Mouse (Mus musculus) cerebellum, adult 2 months (tissue): Measurements from ENCODE around the gene Bmpr2. TPM values are rescaled to one million over a fixed set of nuclear protein-coding genes. Genes with fewer than 3 reads are reported as not detected.
A peak's percentile ranks its signal among the peaks of the same experiment; 100 is the strongest.

Source experiments
- DNase-seq, 2 experiments: peaks; one replicate each; pipeline ENCODE4 v3.0.0; 2021
- H3K27ac ChIP-seq: fragments of 200-500 bp; 2 replicates; pipeline ENCODE4 v1.5.1; 2012; ENCODE audit warnings: low read length, control low read depth, inconsistent platforms; ENCODE audit not compliant: insufficient read depth
- H3K27me3 ChIP-seq: fragments of 200-500 bp; 2 replicates; pipeline ENCODE4 v1.6.1; 2012; ENCODE audit warnings: inconsistent platforms, mild to moderate bottlenecking, low read length, moderate library complexity; ENCODE audit not compliant: control insufficient read depth, insufficient read depth
- H3K4me1 ChIP-seq: fragments of 200-500 bp; 2 replicates; pipeline ENCODE4 v1.6.1; 2011; ENCODE audit warnings: low read length; ENCODE audit not compliant: control insufficient read depth, insufficient read depth
- H3K4me3 ChIP-seq: fragments of 200-500 bp; replicated peaks from 2 replicates; pipeline ENCODE3; 2011; ENCODE audit warnings: mild to moderate bottlenecking, low read depth, low read length, control low read depth; ENCODE audit not compliant: insufficient read depth
- CTCF ChIP-seq: fragments of 200-500 bp; IDR thresholded peaks from 2 replicates; pipeline ENCODE4 v1.5.1; 2011; ENCODE audit warnings: low read depth, mild to moderate bottlenecking, control low read depth, low read length, moderate library complexity, borderline replicate concordance; ENCODE audit not compliant: insufficient read depth
- POLR2A ChIP-seq: fragments of 200-500 bp; IDR thresholded peaks from 2 replicates; pipeline ENCODE4 v1.6.1; 2011; ENCODE audit warnings: low read length, control low read depth, borderline replicate concordance; ENCODE audit not compliant: insufficient read depth
- WGBS: fragments of 180-500 bp; shearing (Covaris S2); methylation state at CpG from one replicate; pipeline ENCODE4 v1.1.7; 2018; 5-methylcytosine and 5-hydroxymethylcytosine counted together
- polyA plus RNA-seq: library from polyadenylated mRNA; depleted of rRNA; stranded (reverse); fragments of >200 nt; gene quantifications from 2 replicates; pipeline ENCODE4 v1.2.3, GENCODE M21; 2012; rRNA removed

Bmpr2 gene
- 22.1 and 23.7 TPM in 2 replicates for polyA plus RNA-seq

- TF ChIP-seq CTCF (no peak), POLR2A (peak; percentile 89)
- H3K4me1 ChIP-seq, result peaks cover 3% of the 10 kb centered on the region; the same call in 1 of the 2 replicates
- H3K27me3 ChIP-seq, result no peaks in the 10 kb centered on the region
- DNase-seq, result peak; percentile 85 to 86
- under 1% methylated on average over 56 of the region's 75 CpGs for WGBS
- H3K27ac ChIP-seq, result peak within 1 kb of the TSS; percentile 90
- H3K4me3 ChIP-seq, result peak within 1 kb of the TSS; percentile 97
Measured at GRCm38 (mm10) chr1:59763164-59763768, at the start of gene Bmpr2. Gene Bmpr2, plus strand, starts transcription at chr1:59763400.

- TF ChIP-seq CTCF, result no peak
- no peak for TF ChIP-seq POLR2A
- 36% methylated on average over 4 of the region's 4 CpGs for WGBS
- H3K4me3 ChIP-seq, result no peak overlapping the region
- H3K4me1 ChIP-seq, result no peaks in the 10 kb centered on the region
- no peaks in the 10 kb centered on the region for H3K27me3 ChIP-seq
- DNase-seq, result peak in 1 of 2 experiments; percentile 34
- no peak overlapping the region for H3K27ac ChIP-seq
Measured at GRCm38 (mm10) chr1:59719900-59720299, 43.3 kb upstream of the Bmpr2 start.

- Histone ChIP-seq H3K27ac (no peak overlapping the region), H3K4me1 (no peaks in the 10 kb centered on the region), H3K27me3 (no peaks in the 10 kb centered on the region), H3K4me3 (no peak overlapping the region)
- WGBS, result 22% methylated on average over 4 of the region's 4 CpGs
- peak in 1 of 2 experiments; percentile 3 for DNase-seq
- TF ChIP-seq CTCF, result no peak
- no peak for TF ChIP-seq POLR2A
Measured at GRCm38 (mm10) chr1:59725661-59726060, 37.5 kb upstream of the Bmpr2 start.

GRCm38 (mm10) chr1:59730106-59730505 lies 33.1 kb upstream of the Bmpr2 start:
- Histone ChIP-seq H3K4me1 (no peaks in the 10 kb centered on the region), H3K4me3 (no peak overlapping the region), H3K27me3 (no peaks in the 10 kb centered on the region), H3K27ac (no peak overlapping the region)
- no peak for DNase-seq
- 51% methylated on average over 8 of the region's 8 CpGs for WGBS
- TF ChIP-seq POLR2A, result no peak
- TF ChIP-seq CTCF, result no peak

- WGBS, result 57% methylated on average over 4 of the region's 4 CpGs
- no peaks in the 10 kb centered on the region for H3K27me3 ChIP-seq
- no peak overlapping the region for H3K4me3 ChIP-seq
- no peak for DNase-seq
- TF ChIP-seq POLR2A (no peak), CTCF (no peak)
- no peak overlapping the region for H3K27ac ChIP-seq
- no peaks in the 10 kb centered on the region for H3K4me1 ChIP-seq
Measured at GRCm38 (mm10) chr1:59730737-59731136, 32.5 kb upstream of the Bmpr2 start.

GRCm38 (mm10) chr1:59734076-59734475 lies 29.1 kb upstream of the Bmpr2 start:
- WGBS, result 42% methylated on average over 6 of the region's 6 CpGs
- no peak for DNase-seq
- TF ChIP-seq POLR2A, result no peak
- TF ChIP-seq CTCF, result no peak
- Histone ChIP-seq H3K27me3 (no peaks in the 10 kb centered on the region), H3K4me3 (no peak overlapping the region), H3K27ac (no peak overlapping the region), H3K4me1 (no peaks in the 10 kb centered on the region)

GRCm38 (mm10) chr1:59738768-59739414 lies 24.3 kb upstream of the Bmpr2 start:
- DNase-seq, result no peak
- TF ChIP-seq POLR2A (no peak), CTCF (no peak)
- WGBS, result 82% methylated on average over 6 of the region's 6 CpGs
- no peak overlapping the region for H3K27ac ChIP-seq
- no peaks in the 10 kb centered on the region for H3K27me3 ChIP-seq
- no peaks in the 10 kb centered on the region for H3K4me1 ChIP-seq
- H3K4me3 ChIP-seq, result no peak overlapping the region

GRCm38 (mm10) chr1:59739577-59740354 lies 23.4 kb upstream of the Bmpr2 start:
- 73% methylated on average over 17 of the region's 17 CpGs for WGBS

More at GRCm38 (mm10) chr1:59739577-59740354, 23.4 kb upstream of the Bmpr2 start:
- Histone ChIP-seq H3K27ac (no peak overlapping the region), H3K4me3 (no peak overlapping the region), H3K27me3 (no peaks in the 10 kb centered on the region), H3K4me1 (no peaks in the 10 kb centered on the region)
- no peak for TF ChIP-seq POLR2A
- DNase-seq, result no peak
